Mouse (Mus musculus) embryonic facial prominence, embryonic 13.5 days (tissue): Measurements from ENCODE around the gene Tmprss13. TPM values are rescaled to one million over a fixed set of nuclear protein-coding genes. Genes with fewer than 3 reads are reported as not detected.
A peak's percentile ranks its signal among the peaks of the same experiment; 100 is the strongest.

Experiments used
- ATAC-seq: fragments of 200-750 bp; cut with Nextera tagmentation; 2 replicates; pipeline ENCODE4 v1.8.0; 2017; ENCODE audit warnings: low read depth; ENCODE audit not compliant: insufficient number of reproducible peaks, insufficient read depth, low FRiP score, low TSS enrichment
- H3K27ac ChIP-seq: fragments of 300-500 bp; sonication (generic); 2 replicates; pipeline ENCODE4 v1.5.1; 2015; ENCODE audit warnings: moderate library complexity, mild to moderate bottlenecking, inconsistent platforms
- H3K27me3 ChIP-seq: fragments of 300-500 bp; sonication (generic); 2 replicates; pipeline ENCODE4 v1.6.1; 2015; ENCODE audit warnings: mild to moderate bottlenecking, inconsistent platforms
- H3K36me3 ChIP-seq: fragments of 300-500 bp; sonication (generic); 2 replicates; pipeline ENCODE4 v1.6.1; 2015; ENCODE audit warnings: mild to moderate bottlenecking, inconsistent platforms
- H3K4me1 ChIP-seq: fragments of 300-500 bp; sonication (generic); 2 replicates; pipeline ENCODE4 v1.6.1; 2015; ENCODE audit warnings: inconsistent platforms
- H3K4me2 ChIP-seq: fragments of 300-500 bp; sonication (generic); 2 replicates; pipeline ENCODE4 v1.6.1; 2015; ENCODE audit warnings: moderate library complexity, mild to moderate bottlenecking, inconsistent platforms
- H3K4me3 ChIP-seq: fragments of 300-500 bp; sonication (generic); 2 replicates; pipeline ENCODE4 v1.5.1; 2015; ENCODE audit warnings: mild to moderate bottlenecking, inconsistent platforms
- H3K9ac ChIP-seq: fragments of 300-500 bp; sonication (generic); 2 replicates; pipeline ENCODE4 v1.6.1; 2015; ENCODE audit warnings: mild to moderate bottlenecking, inconsistent platforms
- H3K9me3 ChIP-seq: fragments of 300-500 bp; sonication (generic); 2 replicates; pipeline ENCODE4 v1.6.1; 2016; ENCODE audit warnings: inconsistent platforms
- WGBS: fragments of 180-500 bp; shearing (Covaris S2); methylation state at CpG from one replicate; pipeline ENCODE4 v1.1.7; 2015; ENCODE audit warnings: mixed read lengths; 5-methylcytosine and 5-hydroxymethylcytosine counted together
- polyA plus RNA-seq: library from polyadenylated mRNA; unstranded; fragments of >200 nt; fragmentation: Nextera tagmentation; extraction: Ambion mirVana; gene quantifications from 2 replicates; pipeline ENCODE4 v1.2.1, GENCODE M21; 2015

The Tmprss13 gene
- polyA plus RNA-seq, 1 experiment from 2014 or later = 3.8 TPM

DNA sequence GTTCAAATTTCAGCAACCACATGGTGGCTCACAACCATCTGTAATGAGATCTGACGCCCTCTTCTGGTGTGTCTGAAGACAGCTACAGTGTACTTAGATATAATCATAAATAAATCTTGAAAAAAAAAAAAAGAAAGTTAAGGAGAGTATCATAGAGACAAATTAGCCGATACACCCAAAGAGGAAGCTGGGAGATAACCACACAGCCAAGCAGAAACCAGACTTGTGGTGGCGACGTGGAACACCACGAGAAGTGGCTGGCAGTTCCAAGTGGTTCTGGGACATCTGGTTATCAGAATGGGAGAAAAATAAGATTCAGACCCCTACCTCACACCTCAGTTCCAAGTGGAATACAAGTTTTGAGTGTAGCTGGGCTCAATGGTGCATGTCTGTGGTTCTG lies 67.8 kb downstream of the Tmprss13 start:
- ATAC-seq = no peak
- Histone ChIP-seq H3K36me3 (peaks cover 5% of the 10 kb centered on the region), H3K27me3 (no peaks in the 10 kb centered on the region), H3K9me3 (no peaks in the 10 kb centered on the region), H3K27ac (no peak overlapping the region), H3K4me3 (no peak overlapping the region), H3K4me2 (no peak overlapping the region), H3K9ac (no peak overlapping the region), H3K4me1 (no peaks in the 10 kb centered on the region)
- WGBS = 73% methylated on average over 5 of the region's 5 CpGs

DNA sequence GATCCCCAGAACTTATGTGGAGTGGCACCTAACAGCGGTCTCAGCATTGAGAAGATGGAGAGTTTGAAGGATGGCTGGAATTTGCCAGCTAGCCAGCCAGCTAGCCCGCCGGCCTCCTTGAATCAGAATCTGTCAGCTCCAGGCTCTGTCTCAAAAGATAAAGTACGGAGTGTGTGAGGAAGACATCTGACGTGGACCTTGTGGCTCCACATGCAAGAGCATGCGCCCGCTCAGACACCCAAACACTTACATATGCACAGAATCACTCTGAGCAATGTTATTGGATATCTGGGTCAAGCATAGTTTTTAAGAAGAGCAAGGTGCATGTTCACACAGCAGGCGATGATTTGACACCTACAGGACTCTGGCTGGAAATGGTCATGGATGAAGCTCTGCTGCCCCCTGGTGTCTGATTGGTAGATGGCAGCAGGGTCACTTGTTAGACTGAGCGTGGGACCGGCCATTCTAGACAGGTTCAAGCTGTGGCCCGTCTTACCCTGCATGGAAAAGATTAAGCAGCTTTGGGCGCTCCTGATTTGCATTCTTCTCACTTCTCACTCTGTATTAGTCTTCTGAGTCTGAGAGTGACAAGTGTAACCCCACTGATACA lies 69.6 kb downstream of the Tmprss13 start:
- 49% methylated on average over 12 of the region's 12 CpGs for WGBS
- no peak overlapping the region for H3K9ac ChIP-seq
- no peaks in the 10 kb centered on the region for H3K9me3 ChIP-seq
- H3K36me3 ChIP-seq = peaks cover 21% of the 10 kb centered on the region
- no peaks in the 10 kb centered on the region for H3K4me1 ChIP-seq
- ATAC-seq = no peak
- H3K27ac ChIP-seq = no peak overlapping the region
- H3K27me3 ChIP-seq = no peaks in the 10 kb centered on the region
- no peak overlapping the region for H3K4me2 ChIP-seq
- H3K4me3 ChIP-seq = no peak overlapping the region

DNA sequence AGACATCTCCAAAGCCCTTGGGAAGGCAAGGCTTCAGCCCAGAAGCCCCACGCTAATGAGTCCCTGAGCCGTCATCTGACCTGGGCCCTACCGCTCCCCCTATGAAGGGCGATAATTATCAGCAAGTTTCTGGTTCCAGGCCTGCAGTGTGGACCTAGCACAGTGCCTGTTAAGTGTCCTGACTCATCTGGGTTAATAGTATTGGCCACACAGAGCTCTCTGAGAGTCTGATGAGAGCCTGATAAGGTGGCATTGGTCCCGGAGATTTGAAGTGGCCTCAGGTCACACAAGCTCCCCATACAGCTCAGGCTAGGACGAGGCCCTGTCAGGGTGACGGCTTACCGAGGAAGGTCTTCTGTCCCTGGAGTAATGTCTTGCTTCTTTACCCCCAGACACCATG lies 70.7 kb downstream of the Tmprss13 start:
- 79% methylated on average over 8 of the region's 8 CpGs for WGBS
- no peak overlapping the region for H3K9ac ChIP-seq
- no peak overlapping the region for H3K4me3 ChIP-seq
- H3K4me1 ChIP-seq = no peaks in the 10 kb centered on the region
- peaks cover 29% of the 10 kb centered on the region for H3K36me3 ChIP-seq
- H3K4me2 ChIP-seq = no peak overlapping the region
- no peaks in the 10 kb centered on the region for H3K27me3 ChIP-seq
- no peak for ATAC-seq
- H3K27ac ChIP-seq = no peak overlapping the region
- H3K9me3 ChIP-seq = no peaks in the 10 kb centered on the region

DNA sequence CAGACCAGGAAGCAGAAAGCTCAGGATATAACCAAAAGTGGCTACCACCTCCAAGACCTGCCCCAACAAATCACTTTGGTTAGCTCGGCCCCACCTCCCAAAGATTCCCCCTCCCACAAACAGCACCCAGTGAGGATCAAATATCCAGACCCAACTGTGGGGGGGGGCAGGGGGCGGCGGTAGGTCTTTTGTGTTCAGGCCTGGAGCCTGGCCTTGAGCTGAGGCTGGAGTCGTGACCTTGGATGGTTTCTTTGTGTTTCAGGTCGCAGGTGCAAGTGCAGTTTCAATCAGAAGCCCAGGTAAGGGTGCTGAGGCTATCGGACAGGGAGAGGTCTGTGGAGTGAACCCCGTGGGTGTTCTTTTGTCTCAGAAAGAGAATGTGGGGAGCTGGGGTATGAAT lies 72.4 kb downstream of the Tmprss13 start:
- H3K36me3 ChIP-seq = peaks cover 40% of the 10 kb centered on the region
- H3K4me2 ChIP-seq = no peak overlapping the region
- H3K4me3 ChIP-seq = no peak overlapping the region
- H3K27ac ChIP-seq = no peak overlapping the region
- H3K9me3 ChIP-seq = no peaks in the 10 kb centered on the region
- 0 out of 2 replicates have a peak overlapping the region, but pooled peaks have one; percentile 21 for H3K9ac ChIP-seq
- no peak for ATAC-seq
- no peaks in the 10 kb centered on the region for H3K4me1 ChIP-seq
- H3K27me3 ChIP-seq = no peaks in the 10 kb centered on the region
- WGBS = 69% methylated on average over 7 of the region's 7 CpGs

DNA sequence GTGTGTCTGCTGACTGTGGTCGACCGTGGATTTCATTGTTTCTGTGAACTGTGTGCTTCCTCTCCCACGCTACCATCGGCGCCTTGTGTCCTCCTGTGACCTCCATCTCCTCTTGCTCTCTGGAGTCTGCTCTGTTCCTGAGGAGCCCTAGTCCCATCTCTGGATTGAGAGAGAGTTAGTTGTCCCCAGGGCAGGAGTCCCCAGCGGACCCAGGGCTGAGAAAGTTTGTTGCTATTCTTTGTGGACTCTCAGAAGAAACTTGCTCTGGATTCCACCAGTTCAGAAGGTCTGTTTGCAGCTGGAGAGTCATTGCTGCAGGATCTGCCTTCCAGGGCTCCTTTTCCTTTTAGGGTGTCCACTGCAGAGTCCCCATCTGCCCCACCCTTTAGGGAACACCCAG lies 76.3 kb downstream of the Tmprss13 start:
- peaks cover 40% of the 10 kb centered on the region for H3K36me3 ChIP-seq
- no peak overlapping the region for H3K4me2 ChIP-seq
- H3K9me3 ChIP-seq = no peaks in the 10 kb centered on the region
- 87% methylated on average over 6 of the region's 6 CpGs for WGBS
- H3K4me3 ChIP-seq = no peak overlapping the region
- no peak for ATAC-seq
- no peaks in the 10 kb centered on the region for H3K4me1 ChIP-seq
- no peak overlapping the region for H3K9ac ChIP-seq
- H3K27ac ChIP-seq = no peak overlapping the region
- no peaks in the 10 kb centered on the region for H3K27me3 ChIP-seq

DNA sequence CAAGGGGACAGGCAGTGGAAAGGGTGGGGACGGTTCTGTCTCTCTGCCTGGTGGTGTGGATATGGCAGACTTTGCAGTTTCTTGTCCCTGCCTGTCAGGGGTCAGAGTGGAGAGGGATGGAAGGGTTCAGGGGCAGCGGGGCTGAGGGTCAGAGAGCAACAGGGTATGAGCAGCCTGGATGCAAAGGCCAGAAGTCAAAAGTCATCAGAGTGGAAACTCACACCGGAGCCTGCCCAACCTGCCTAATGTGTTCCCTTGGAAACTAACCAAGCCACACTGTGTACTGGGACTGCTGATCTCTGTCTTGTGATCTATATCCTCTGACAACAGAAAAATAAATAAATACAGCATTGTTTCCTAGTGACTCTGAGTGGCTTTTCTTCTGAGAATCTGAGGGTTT lies 76.9 kb downstream of the Tmprss13 start:
- H3K27ac ChIP-seq = no peak overlapping the region
- H3K27me3 ChIP-seq = no peaks in the 10 kb centered on the region
- 57% methylated on average over 3 of the region's 3 CpGs for WGBS
- H3K9me3 ChIP-seq = no peaks in the 10 kb centered on the region
- H3K4me1 ChIP-seq = no peaks in the 10 kb centered on the region
- H3K4me3 ChIP-seq = no peak overlapping the region
- no peak for ATAC-seq
- H3K4me2 ChIP-seq = no peak overlapping the region
- H3K9ac ChIP-seq = no peak overlapping the region
- H3K36me3 ChIP-seq = peaks cover 40% of the 10 kb centered on the region

Other genes with a start within 250 kb of the Tmprss13 start
- gene Jaml, start 239.9 kb upstream of the Tmprss13 start, polyA plus RNA-seq = not detected in 2 replicates
- 5.8 and 5.9 TPM in 2 replicates for gene Scn2b, start 201.3 kb upstream of the Tmprss13 start, polyA plus RNA-seq
- gene Scn4b, start 180.7 kb upstream of the Tmprss13 start, polyA plus RNA-seq = 0.24 and 0.66 TPM in 2 replicates
- gene BC049352, start 137.1 kb upstream of the Tmprss13 start, polyA plus RNA-seq = 0.59 and 2.2 TPM in 2 replicates
- gene Tmprss4, start 115.0 kb upstream of the Tmprss13 start, polyA plus RNA-seq = 1.3 and 2.3 TPM in 2 replicates
- gene Il10ra, start 50.0 kb upstream of the Tmprss13 start, polyA plus RNA-seq = 0.69 TPM in 2 replicates
- gene Fxyd6, start 51.1 kb downstream of the Tmprss13 start, polyA plus RNA-seq = 79.3 and 89.1 TPM in 2 replicates
- gene Fxyd2, start 80.6 kb downstream of the Tmprss13 start, polyA plus RNA-seq = 7.6 and 9.3 TPM in 2 replicates
- gene Dscaml1, start 107.5 kb downstream of the Tmprss13 start, polyA plus RNA-seq = 0.50 and 0.97 TPM in 2 replicates